Mouse (Mus musculus) small intestine, adult 2 months (tissue): Measurements from ENCODE around the gene Pmm1.

Source experiments
- CTCF ChIP-seq: fragments of 200-500 bp; IDR thresholded peaks from 2 replicates; pipeline ENCODE4 v1.5.1; 2012; ENCODE audit warnings: low read depth, mild to moderate bottlenecking, control low read depth, inconsistent platforms, low read length, moderate library complexity, mixed read lengths; ENCODE audit not compliant: insufficient replicate concordance, insufficient read length; ENCODE audit errors: extremely low read depth
- POLR2A ChIP-seq: fragments of 200-500 bp; IDR thresholded peaks from 2 replicates; pipeline ENCODE4 v1.6.1; 2012; ENCODE audit warnings: low read depth, mild to moderate bottlenecking, control low read depth, inconsistent platforms, low read length, moderate library complexity

DNA sequence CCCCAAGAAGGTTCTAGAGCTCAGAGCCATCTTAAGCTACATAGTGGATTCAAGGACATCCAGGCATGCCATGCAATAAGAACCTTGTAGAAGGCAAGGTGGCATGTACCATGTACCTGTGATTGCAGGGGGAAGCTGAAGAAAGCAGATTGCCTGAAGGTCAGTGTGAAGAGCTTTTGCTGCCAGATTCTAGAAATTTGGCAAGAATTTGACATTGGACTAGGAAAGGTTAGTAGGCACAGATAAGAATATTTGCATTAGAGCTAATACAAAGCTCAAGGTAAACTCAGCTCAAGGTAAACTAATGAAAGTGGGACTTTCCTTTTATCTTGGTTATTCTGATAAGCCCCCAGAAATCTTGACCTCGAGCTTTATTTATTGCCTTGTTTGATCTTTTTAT, 3.5 kb upstream of the Pmm1 start:
- no peak for TF ChIP-seq CTCF
- no peak for TF ChIP-seq POLR2A
